Mouse (Mus musculus): ENCODE data around the gene Ccng1. TPM values are rescaled to one million over a fixed set of nuclear protein-coding genes. Genes with fewer than 3 reads are reported as not detected.

The Ccng1 gene
- total RNA-seq, 2 experiments from 2014 or later = 67.3 to 72.7 TPM

DNA sequence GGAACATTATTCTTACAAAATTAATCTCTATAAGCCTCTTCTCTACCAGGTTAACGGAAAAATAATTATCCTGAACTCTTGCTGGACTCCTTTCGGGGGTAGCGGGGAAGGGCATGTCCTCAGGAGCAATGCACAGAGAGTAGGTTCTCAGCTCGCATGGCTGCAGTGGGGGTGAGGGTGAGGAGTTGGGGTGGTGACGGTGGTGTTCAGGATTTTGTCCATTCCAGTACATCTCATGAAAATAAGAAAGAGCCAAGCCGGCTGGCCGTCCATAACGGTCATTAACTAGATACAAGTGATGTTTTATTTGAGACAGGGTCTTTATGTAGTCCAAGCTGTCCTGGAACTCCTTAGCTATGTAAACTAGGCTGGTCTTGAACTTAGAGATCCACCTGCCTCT, 857 bp upstream of the Ccng1 start:
- Histone ChIP-seq H3K27ac (peak overlapping the region; percentile 96), H3K4me3 (no peak overlapping the region)
- TF ChIP-seq CTCF (IDR thresholded peaks at IDR 0.05) = no peak
- DNase-seq (ENCODE audit: extremely low spot score in 1 of 2, low spot score in 2 of 2) = no peak
- intact Hi-C loops (cut with DNase I) = loop anchor here (1.0 to 2.0 kb wide), 2 partner anchors 21 to 64 kb away; no protein-coding TSS in a partner anchor

GRCm38 (mm10) chr11:40754664-40755107, 425 bp downstream of the Ccng1 start:
- intact Hi-C loops (cut with DNase I) = loop anchor here (1.0 to 2.0 kb wide), 2 partner anchors 20 to 62 kb away; no protein-coding TSS in a partner anchor
- H3K27ac ChIP-seq = peak overlapping the region; percentile 96
- TF ChIP-seq CTCF (IDR thresholded peaks at IDR 0.05) = no peak
- peak overlapping the region; percentile 98 for H3K4me3 ChIP-seq
- no peak for DNase-seq (ENCODE audit: extremely low spot score in 1 of 2, low spot score in 2 of 2)

GRCm38 (mm10) chr11:40753836-40754235, 1.3 kb downstream of the Ccng1 start:
- TF ChIP-seq CTCF (IDR thresholded peaks at IDR 0.05) = no peak
- Histone ChIP-seq H3K27ac (no peak overlapping the region; the same call in 1 of the 2 replicates), H3K4me3 (peak overlapping the region; percentile 98; the same call in 1 of the 2 replicates)
- no peak for DNase-seq (ENCODE audit: extremely low spot score in 1 of 2, low spot score in 2 of 2)
- intact Hi-C loops (cut with DNase I) = loop anchor here (2.0 kb wide), 1 partner anchor 19 kb away; no protein-coding TSS in a partner anchor

- DNase-seq (ENCODE audit: extremely low spot score in 1 of 2, low spot score in 2 of 2) = no peak
- intact Hi-C loops (cut with DNase I) = no loop called here
- no peak for TF ChIP-seq CTCF (IDR thresholded peaks at IDR 0.05)
- H3K27ac ChIP-seq = no peak overlapping the region
- H3K4me3 ChIP-seq = no peak overlapping the region
These were observed 7.4 kb downstream of the Ccng1 start for GRCm38 (mm10) chr11:40747716-40748115.

GRCm38 (mm10) chr11:40746361-40746760, 8.8 kb downstream of the Ccng1 start:
- Histone ChIP-seq H3K4me3 (no peak overlapping the region), H3K27ac (no peak overlapping the region)
- no peak for TF ChIP-seq CTCF (IDR thresholded peaks at IDR 0.05)
- DNase-seq (ENCODE audit: extremely low spot score in 1 of 2, low spot score in 2 of 2) = no peak
- intact Hi-C loops (cut with DNase I) = no loop called here

- no peak for DNase-seq (ENCODE audit: extremely low spot score in 1 of 2, low spot score in 2 of 2)
- intact Hi-C loops (cut with DNase I) = no loop called here
- Histone ChIP-seq H3K4me3 (no peak overlapping the region), H3K27ac (no peak overlapping the region)
- no peak for TF ChIP-seq CTCF (IDR thresholded peaks at IDR 0.05)
These were observed 10.8 kb downstream of the Ccng1 start for GRCm38 (mm10) chr11:40744348-40744747.

- TF ChIP-seq CTCF (IDR thresholded peaks at IDR 0.05) = no peak
- DNase-seq (ENCODE audit: extremely low spot score in 1 of 2, low spot score in 2 of 2) = no peak
- intact Hi-C loops (cut with DNase I) = no loop called here
- Histone ChIP-seq H3K4me3 (no peak overlapping the region), H3K27ac (no peak overlapping the region)
These were observed 13.4 kb downstream of the Ccng1 start for GRCm38 (mm10) chr11:40741605-40742262.

DNA sequence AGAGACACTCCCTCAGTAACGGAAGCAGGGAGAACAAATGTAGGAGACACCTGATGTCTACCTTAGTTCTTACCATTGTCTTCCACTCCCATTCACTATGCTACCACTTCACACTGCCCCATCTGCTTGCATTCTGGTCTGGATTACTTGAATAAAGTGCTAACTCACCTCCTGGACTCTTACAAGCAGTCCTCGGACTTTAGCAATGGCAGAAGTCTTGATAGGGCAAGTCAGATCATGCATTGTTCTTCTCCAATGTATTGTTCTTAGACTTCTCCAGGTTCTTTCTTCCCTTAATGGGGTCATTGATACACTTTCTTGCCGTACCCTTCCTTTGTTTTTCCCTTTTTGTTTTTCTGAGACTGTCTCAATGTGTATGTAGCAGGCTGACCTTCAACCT, 17.7 kb downstream of the Ccng1 start:
- intact Hi-C loops (cut with DNase I) = no loop called here
- TF ChIP-seq CTCF (IDR thresholded peaks at IDR 0.05) = no peak
- DNase-seq (ENCODE audit: extremely low spot score in 1 of 2, low spot score in 2 of 2) = no peak
- H3K4me3 ChIP-seq = no peak overlapping the region
- H3K27ac ChIP-seq = no peak overlapping the region

- no peak for DNase-seq (ENCODE audit: extremely low spot score in 1 of 2, low spot score in 2 of 2)
- Histone ChIP-seq H3K4me3 (peak overlapping the region; percentile 69), H3K27ac (peak overlapping the region; percentile 88)
- intact Hi-C loops (cut with DNase I) = loop anchor here (2.0 kb wide), 1 partner anchor 20 kb away; the partner anchor contains the start of gene Ccng1
- TF ChIP-seq CTCF (IDR thresholded peaks at IDR 0.05) = no peak
These were observed 20.8 kb downstream of the Ccng1 start for GRCm38 (mm10) chr11:40734251-40734752.

DNA sequence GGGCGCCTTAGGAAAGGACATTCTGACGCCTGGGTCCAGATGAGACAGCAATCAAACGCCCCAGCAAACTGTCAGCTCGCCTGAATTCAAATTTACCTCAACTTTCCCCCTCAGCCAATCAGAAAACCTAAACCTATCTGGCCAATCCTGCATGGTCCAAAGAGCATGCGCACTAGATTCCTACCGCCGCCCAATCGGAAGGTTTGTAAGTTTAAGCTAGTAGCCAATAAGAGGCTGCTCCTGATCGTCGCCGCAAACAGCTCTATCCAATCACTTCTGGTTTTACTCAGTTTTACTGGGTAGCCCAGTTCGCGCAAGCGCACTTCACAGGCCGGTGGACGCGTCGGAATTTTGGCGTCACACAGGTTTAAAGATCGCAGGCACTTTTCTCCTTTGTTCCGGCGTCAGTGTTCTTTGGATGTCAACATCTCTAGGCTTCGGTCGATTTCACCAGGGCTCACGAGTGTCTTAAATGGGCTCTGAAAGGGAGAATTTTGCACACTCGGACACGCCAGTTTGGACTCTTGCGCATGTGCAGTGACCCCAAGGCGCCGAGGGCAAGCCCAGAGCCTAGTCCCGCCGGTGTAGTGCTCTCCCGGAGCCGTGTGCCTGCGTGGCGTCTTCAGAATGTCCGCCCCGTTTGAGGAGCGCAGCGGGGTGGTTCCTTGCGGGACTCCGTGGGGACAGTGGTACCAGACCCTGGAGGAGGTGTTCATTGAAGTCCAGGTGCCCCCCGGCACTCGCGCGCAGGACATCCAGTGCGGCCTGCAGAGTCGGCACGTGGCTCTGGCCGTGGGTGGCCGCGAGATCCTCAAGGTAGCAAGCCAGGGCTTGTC, 21.6 kb downstream of the Ccng1 start, which contains the start of the genes Hmmr and Nudcd2:
Gene Hmmr, minus strand, starts transcription at position 84 of the 836 bp plus-strand sequence.
Gene Nudcd2, plus strand, starts transcription at position 329 of the 836 bp plus-strand sequence.
- Histone ChIP-seq H3K27ac (peak within 1 kb of the TSS; percentile 88), H3K4me3 (peak within 1 kb of the TSS; percentile 69)
- peak; percentile 89 to 93 for DNase-seq (ENCODE audit: extremely low spot score in 1 of 2, low spot score in 2 of 2)
- no peak; the same call in 1 of the 2 replicates for TF ChIP-seq CTCF (IDR thresholded peaks at IDR 0.05)
- intact Hi-C loops (cut with DNase I) = loop anchor here (2.0 kb wide), 2 partner anchors 21 to 41 kb away; partner anchors contain the start of gene Ccng1

GRCm38 (mm10) chr11:40732997-40733338, 22.1 kb downstream of the Ccng1 start:
- Histone ChIP-seq H3K4me3 (0 out of 2 replicates have a peak overlapping the region, but pooled peaks have one; percentile 4), H3K27ac (no peak overlapping the region)
- intact Hi-C loops (cut with DNase I) = loop anchor here (2.0 kb wide), 1 partner anchor 40 kb away; no protein-coding TSS in a partner anchor
- TF ChIP-seq CTCF (IDR thresholded peaks at IDR 0.05) = no peak
- no peak for DNase-seq (ENCODE audit: extremely low spot score in 1 of 2, low spot score in 2 of 2)
